Mouse (Mus musculus) limb, embryonic 11.5 days (tissue): ENCODE data around the gene Rpl23a. TPM values are rescaled to one million over a fixed set of nuclear protein-coding genes. Genes with fewer than 3 reads are reported as not detected.
"Not testable (repeated sequence)": the region's sequence is repeated elsewhere in the genome, so short reads cannot be mapped to it uniquely, and the experiment has no call there.

Experiments
- ATAC-seq: fragments of 200-750 bp; cut with Nextera tagmentation; 2 replicates; pipeline ENCODE4 v1.8.0; 2017; ENCODE audit warnings: low read depth; ENCODE audit not compliant: insufficient number of reproducible peaks, low FRiP score, low TSS enrichment
- DNase-seq: peaks from one replicate; pipeline ENCODE4 v3.0.0-alpha.2; 2015; ENCODE audit warnings: low spot score
- H3K27ac ChIP-seq: fragments of 300-500 bp; sonication (generic); replicated peaks from 2 replicates; pipeline ENCODE4 v1.5.1; 2014; ENCODE audit warnings: low read depth, mild to moderate bottlenecking, low read length
- H3K27me3 ChIP-seq: fragments of 300-500 bp; sonication (generic); 2 replicates; pipeline ENCODE4 v1.6.1; 2014; ENCODE audit warnings: mild to moderate bottlenecking, low read length, mixed read lengths; ENCODE audit not compliant: control insufficient read depth, insufficient read depth
- H3K36me3 ChIP-seq: fragments of 300-500 bp; sonication (generic); 2 replicates; pipeline ENCODE4 v1.6.1; 2014; ENCODE audit warnings: mild to moderate bottlenecking, low read length, moderate library complexity, mixed read lengths; ENCODE audit not compliant: control insufficient read depth, insufficient read depth
- H3K4me1 ChIP-seq: fragments of 300-500 bp; sonication (generic); 2 replicates; pipeline ENCODE4 v1.6.1; 2014; ENCODE audit warnings: low read length, mixed read lengths; ENCODE audit not compliant: control insufficient read depth, insufficient read depth
- H3K4me2 ChIP-seq: fragments of 300-500 bp; sonication (generic); 2 replicates; pipeline ENCODE4 v1.6.1; 2014; ENCODE audit warnings: low read depth, mild to moderate bottlenecking, moderate library complexity; ENCODE audit not compliant: severe bottlenecking
- H3K4me3 ChIP-seq: fragments of 300-500 bp; sonication (generic); 2 replicates; pipeline ENCODE4 v1.5.1; 2014; ENCODE audit warnings: low read depth, low read length
- H3K9ac ChIP-seq: fragments of 300-500 bp; sonication (generic); 2 replicates; pipeline ENCODE4 v1.6.1; 2014; ENCODE audit warnings: mild to moderate bottlenecking, low read length
- H3K9me3 ChIP-seq: fragments of 300-500 bp; sonication (generic); 2 replicates; pipeline ENCODE4 v1.6.1; 2016; ENCODE audit warnings: low read length; ENCODE audit not compliant: control insufficient read depth
- WGBS: fragments of 180-500 bp; shearing (Covaris S2); extraction: QIAGEN DNeasy Blood & Tissue Kit; methylation state at CpG from one replicate; pipeline ENCODE4 v1.1.7; 2014; 5-methylcytosine and 5-hydroxymethylcytosine counted together
- polyA plus RNA-seq: library from polyadenylated mRNA; unstranded; fragments of >200 nt; fragmentation: Nextera tagmentation; extraction: Ambion mirVana; gene quantifications from 2 replicates; pipeline ENCODE4 v1.2.1, GENCODE M21; 2014

Rpl23a gene
- polyA plus RNA-seq, 1 experiment from 2014 or later = 1,529 TPM

DNA sequence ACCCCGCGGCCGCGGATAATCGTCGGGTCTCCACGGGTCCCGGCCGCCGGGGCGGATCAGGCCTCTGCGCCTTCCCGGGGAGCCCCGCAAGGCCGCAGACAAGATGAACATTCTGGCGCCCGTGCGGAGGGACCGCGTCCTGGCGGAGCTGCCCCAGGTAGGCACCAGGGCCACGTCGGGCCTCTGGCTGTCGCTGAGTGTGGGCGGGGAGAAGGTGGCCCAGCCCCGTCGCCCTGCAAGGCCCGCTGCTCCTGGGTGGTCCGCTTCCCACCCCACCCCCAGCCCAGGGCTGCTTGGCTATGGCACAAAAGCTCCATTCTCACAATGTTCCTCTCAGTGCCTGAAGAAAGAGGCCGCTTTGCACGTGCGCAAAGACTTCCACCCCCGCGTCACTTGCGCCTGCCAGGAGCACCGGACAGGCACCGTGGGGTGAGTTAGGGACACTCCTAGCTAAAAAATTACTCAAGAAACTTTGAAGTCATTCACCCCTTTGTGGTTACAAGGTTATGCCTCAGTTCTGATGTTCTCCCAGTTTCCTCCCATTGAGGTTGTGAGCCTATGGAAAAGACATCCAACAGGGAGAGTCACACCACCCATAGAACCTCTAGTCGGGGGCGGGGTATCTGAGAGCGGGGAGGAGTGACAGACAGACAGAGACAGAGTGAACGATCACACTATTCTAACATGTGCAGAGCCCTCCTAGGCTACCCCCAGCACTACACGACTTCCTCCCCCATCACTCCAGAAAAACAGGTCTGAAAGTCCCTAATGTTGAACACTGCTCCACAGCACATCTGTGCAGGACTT, 6.1 kb upstream of the Rpl23a start:
- H3K9ac ChIP-seq = peak overlapping the region; percentile 93
- peak overlapping the region; percentile 81 for H3K4me3 ChIP-seq
- H3K36me3 ChIP-seq = peaks cover 11% of the 10 kb centered on the region; the same call in 1 of the 2 replicates
- H3K9me3 ChIP-seq = no peaks in the 10 kb centered on the region
- H3K27me3 ChIP-seq = no peaks in the 10 kb centered on the region
- DNase-seq (peak; percentile 97), ATAC-seq (peak; percentile 81)
- under 1% methylated on average over 42 of the region's 42 CpGs for WGBS
- peak overlapping the region; percentile 60 for H3K4me2 ChIP-seq
- H3K27ac ChIP-seq = peak overlapping the region; percentile 100
- H3K4me1 ChIP-seq = peaks cover 8% of the 10 kb centered on the region

DNA sequence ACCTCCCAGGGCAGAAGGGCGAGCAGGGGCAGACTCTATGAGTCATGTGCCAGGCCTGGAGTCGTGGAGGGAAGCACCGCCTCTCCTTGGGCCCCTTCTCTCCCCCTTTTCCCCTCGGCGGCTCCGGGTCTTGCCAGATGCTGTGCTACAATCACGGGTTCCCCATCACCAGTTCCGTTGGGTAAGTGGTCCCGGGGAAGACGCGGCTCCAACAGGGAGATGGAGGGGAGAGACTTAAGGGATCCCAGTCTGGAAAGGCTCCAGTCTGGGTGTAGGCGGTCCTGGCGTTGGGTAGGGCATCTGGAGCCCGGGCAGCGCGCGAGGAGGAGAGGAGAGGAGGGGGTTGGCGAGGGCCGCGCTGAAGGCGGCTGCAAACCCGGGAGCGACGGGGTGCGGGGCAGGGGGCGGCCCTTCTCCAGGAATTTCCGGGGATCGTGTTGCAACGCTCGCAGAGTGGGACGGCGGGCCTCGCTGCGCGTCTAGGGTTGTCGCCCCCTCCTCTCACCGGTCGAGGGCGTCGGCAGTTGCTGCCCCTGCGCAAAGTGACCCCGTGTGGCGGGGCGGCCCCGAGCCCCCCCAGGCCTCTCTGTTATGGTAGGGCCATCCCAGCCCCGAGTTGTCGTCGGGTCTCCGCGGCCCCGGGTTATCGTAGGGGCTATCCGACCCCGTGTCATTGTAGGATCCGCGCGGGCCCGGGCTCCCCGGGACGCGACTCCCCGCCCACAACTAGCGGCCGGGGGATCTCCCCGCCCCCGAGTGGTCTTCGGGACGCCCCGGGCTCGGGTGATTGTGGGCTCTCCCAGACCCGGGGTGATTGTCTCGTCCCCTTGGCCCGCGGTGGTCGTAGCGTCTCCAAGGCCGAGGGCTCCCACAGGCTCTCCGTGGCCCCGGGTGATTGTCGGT, 5.2 kb upstream of the Rpl23a start, which contains the start of gene Rab34:
Rab34 (plus strand) TSS at position 100 of the 903 bp plus-strand sequence.
- Histone ChIP-seq H3K9me3 (no peaks in the 10 kb centered on the region), H3K4me2 (peak within 1 kb of the TSS; percentile 60), H3K4me3 (peak within 1 kb of the TSS; percentile 81), H3K27me3 (no peaks in the 10 kb centered on the region), H3K27ac (peak within 1 kb of the TSS; percentile 100), H3K4me1 (peaks cover 7% of the 10 kb centered on the region; the same call in 1 of the 2 replicates), H3K36me3 (peaks cover 11% of the 10 kb centered on the region; the same call in 1 of the 2 replicates), H3K9ac (peak within 1 kb of the TSS; percentile 93)
- DNase-seq (peak; percentile 95), ATAC-seq (peak; percentile 84)
- WGBS = 0% methylated on average over 68 of the region's 80 CpGs

DNA sequence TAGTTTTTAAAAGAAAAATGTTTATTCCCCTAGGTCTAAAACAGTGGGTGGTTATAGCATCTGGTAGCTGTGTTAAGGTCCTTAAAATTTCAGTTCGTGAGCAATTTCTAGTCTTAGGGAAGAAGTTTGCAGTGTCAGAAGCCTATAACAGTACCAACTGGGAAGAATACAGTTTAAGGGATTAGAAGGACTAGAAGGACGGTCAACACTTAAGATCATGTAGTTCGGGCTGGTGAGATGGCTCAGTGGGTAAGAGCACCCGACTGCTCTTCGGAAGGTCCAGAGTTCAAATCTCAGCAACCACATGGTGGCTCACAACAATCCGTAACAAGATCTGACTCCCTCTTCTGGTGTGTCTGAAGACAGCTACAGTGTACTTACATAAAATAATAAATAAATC, 1.3 kb upstream of the Rpl23a start:
- H3K27ac ChIP-seq, ATAC-seq, H3K36me3 ChIP-seq, H3K9ac ChIP-seq, H3K4me3 ChIP-seq, DNase-seq, H3K9me3 ChIP-seq, H3K4me2 ChIP-seq, H3K27me3 ChIP-seq: not testable (repeated sequence)
- H3K4me1 ChIP-seq = peaks cover 16% of the 10 kb centered on the region
- 95% methylated on average over 6 of the region's 6 CpGs for WGBS

DNA sequence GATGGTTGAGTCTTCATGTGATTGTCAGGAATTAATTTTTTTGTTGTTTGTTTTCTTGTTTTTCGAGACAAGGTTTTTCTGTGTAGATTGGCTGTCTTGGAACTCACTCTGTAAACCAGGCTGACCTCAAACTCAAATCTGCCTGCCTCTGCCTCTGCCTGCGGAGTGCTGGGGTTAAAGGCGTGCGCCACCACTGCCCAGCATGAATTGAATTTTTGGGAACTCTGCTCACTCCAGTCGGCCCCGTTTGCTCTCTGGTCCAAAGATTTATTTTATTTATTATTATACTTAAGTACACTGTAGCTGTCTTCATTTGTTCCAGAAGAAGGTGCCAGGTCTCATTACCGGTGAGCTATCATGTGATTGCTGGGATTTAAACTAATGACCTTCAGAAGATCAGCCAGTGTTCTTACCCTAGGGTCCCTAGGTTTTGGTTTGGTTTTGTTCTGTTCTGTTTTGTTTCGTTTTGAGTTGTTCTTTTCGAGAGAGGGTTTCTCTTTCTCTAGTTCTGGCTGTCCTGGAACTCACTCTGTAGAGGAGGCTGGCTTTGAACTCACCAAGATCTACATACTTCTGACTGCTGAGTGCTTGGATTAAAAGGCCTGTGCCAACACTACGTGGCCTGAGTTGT, 615 bp upstream of the Rpl23a start:
- Histone ChIP-seq H3K27me3 (no peaks in the 10 kb centered on the region), H3K27ac (no peak overlapping the region), H3K9ac (no peak overlapping the region), H3K4me1 (peaks cover 22% of the 10 kb centered on the region), H3K4me3 (no peak overlapping the region; the same call in 1 of the 2 replicates), H3K4me2 (peak overlapping the region; percentile 11; the same call in 1 of the 2 replicates), H3K9me3 (no peaks in the 10 kb centered on the region), H3K36me3 (peaks cover 9% of the 10 kb centered on the region)
- DNase-seq (no peak), ATAC-seq (no peak)
- 52% methylated on average over 10 of the region's 10 CpGs for WGBS

DNA sequence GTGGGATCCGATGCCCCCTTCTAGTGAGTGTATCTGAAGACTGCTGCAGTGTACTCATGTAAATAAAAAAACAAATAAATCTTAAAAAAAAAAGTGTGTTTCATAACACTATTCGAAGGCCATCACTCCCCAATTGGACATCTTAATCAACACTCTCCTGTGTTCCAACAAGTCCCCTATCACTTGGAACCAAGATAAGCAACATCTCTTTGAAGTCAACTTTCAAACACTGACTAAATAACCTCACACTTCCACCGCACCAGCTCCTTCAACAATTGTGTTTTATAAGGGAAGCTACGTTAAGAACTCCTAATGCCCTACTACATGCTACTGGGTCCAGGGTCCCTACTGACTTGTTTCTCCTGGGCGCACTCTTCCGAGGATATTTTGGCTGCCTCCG, 934 bp downstream of the Rpl23a start:
- WGBS = 8% methylated on average over 7 of the region's 7 CpGs
- peaks cover 24% of the 10 kb centered on the region for H3K4me1 ChIP-seq

DNA sequence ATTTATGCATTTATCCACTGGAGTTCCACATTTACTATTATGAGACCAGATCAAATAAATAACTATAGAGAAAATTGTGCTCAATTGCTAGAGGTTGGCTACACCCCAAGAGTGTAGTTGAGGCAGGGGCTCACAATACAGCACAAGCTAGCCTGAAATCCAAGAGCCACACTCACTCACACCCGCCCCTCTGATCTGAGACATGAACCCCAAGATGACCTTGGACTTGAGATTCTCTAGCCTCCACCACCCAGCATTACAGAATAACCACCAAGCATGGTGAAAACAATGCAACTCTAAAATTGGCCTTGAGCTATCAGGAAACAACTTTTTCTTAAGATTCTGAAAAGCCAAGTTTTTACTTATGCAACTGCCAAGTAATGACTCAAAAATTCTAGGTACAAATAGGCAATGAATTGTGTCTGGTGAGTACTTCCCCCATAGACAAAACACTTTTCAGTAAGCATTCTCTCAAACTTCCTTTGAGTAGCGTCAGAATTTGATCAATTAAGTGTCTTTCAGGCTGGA, 1.5 kb downstream of the Rpl23a start:
- 48% methylated on average over 2 of the region's 2 CpGs for WGBS
- no peaks in the 10 kb centered on the region for H3K9me3 ChIP-seq
- peak overlapping the region; percentile 77 for H3K4me3 ChIP-seq
- ATAC-seq = no peak
- peak overlapping the region; percentile 92; the same call in 1 of the 2 replicates for H3K9ac ChIP-seq
- peak overlapping the region; percentile 72 for H3K4me2 ChIP-seq
- H3K36me3 ChIP-seq = peaks cover 9% of the 10 kb centered on the region
- peaks cover 28% of the 10 kb centered on the region for H3K4me1 ChIP-seq
- H3K27ac ChIP-seq = no peak overlapping the region
- no peaks in the 10 kb centered on the region for H3K27me3 ChIP-seq
- DNase-seq = no peak

More for the DNA sequence above, 934 bp downstream of the Rpl23a start:
- Histone ChIP-seq H3K9me3 (no peaks in the 10 kb centered on the region), H3K27me3 (no peaks in the 10 kb centered on the region), H3K36me3 (peaks cover 9% of the 10 kb centered on the region), H3K4me2 (peak overlapping the region; percentile 72), H3K4me3 (peak overlapping the region; percentile 77), H3K27ac (no peak overlapping the region; the same call in 1 of the 2 replicates), H3K9ac (peak overlapping the region; percentile 92)
- no peak for DNase-seq
- ATAC-seq = no peak

DNA sequence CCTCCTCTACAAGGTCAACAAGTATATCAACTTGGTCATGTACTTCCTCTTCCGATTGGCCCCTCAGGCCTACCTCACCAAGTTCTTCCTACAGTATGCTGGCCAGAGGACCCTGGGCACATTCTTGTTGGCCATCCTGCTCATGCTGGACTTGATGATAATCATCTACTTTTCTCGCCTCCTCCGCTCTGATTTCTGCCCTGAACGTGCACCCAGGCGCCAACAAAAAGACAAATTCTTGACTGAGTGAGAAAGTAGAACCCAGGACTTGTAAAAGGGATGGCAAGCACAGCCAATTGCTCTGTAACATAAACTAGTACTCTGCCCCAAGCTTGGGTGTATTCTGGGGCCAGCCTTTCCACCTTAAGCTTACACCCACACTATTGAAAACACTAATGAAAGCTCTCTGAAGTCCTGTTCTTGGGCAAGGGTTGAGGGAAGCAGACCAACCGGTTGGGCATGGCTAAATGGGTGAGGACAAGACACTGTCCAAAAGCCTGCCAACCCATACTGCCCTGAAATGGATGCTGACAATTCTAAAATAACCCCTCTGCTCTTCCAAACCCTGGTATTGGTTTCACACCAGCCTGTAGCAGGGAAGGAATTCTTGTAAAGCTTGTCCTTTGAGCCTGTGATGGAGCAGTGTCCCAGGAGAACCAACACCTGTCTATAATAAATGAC, 3.2 kb downstream of the Rpl23a start:
- ATAC-seq (no peak), DNase-seq (no peak)
- Histone ChIP-seq H3K27ac (no peak overlapping the region), H3K4me3 (no peak overlapping the region), H3K4me2 (no peak overlapping the region), H3K36me3 (peaks cover 9% of the 10 kb centered on the region), H3K27me3 (no peaks in the 10 kb centered on the region), H3K9me3 (no peaks in the 10 kb centered on the region), H3K4me1 (peaks cover 30% of the 10 kb centered on the region), H3K9ac (no peak overlapping the region)
- WGBS = 82% methylated on average over 6 of the region's 6 CpGs
